Mouse (Mus musculus) testis, postnatal 10 days (tissue): Measurements from ENCODE around the gene Gbf1.

Source experiments
- DNase-seq: peaks from one replicate; pipeline ENCODE4 v3.0.0; 2021; ENCODE audit warnings: low spot score

Gbf1 gene

DNA sequence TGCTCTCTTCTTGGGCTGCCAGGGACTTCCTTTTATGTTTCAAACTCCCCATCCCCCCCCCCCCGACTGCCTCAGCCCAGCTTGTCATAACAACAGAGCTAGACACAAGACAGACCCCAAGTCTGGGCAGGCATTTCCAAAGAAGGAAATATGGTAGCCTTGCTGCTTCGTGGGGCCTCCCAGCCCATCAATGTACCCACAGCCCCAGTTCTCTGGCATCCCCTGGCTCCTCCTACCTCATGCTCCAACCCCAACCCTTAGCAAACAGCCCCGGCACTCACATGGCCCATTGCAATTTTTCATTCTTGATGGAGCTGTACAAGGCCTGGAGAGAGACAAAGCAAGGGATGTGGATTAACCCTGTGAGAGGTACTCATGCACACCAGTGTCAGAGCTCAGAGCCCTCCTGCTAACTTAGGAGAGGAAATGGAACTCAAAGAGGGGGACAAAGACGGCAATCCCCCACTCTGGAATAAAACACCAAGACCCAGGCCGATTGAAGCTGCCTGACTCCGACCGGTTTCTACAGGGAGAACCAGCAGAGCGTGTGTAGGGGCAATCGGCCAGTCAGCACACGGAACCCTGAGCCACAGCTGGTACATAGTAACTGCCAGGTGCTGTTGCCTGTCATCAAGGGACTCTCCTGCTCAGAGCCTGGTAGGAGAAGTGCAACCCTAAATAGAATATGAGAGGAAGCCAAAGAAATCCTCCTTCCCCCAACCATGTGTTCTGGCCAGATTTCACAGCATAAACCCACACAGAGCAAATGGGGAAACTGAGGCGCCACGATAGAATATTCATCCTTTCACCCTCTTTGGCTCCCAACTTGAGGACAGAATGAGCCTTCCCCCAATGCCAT is 163.7 kb downstream of the Gbf1 start:
- peak; percentile 33 for DNase-seq

DNA sequence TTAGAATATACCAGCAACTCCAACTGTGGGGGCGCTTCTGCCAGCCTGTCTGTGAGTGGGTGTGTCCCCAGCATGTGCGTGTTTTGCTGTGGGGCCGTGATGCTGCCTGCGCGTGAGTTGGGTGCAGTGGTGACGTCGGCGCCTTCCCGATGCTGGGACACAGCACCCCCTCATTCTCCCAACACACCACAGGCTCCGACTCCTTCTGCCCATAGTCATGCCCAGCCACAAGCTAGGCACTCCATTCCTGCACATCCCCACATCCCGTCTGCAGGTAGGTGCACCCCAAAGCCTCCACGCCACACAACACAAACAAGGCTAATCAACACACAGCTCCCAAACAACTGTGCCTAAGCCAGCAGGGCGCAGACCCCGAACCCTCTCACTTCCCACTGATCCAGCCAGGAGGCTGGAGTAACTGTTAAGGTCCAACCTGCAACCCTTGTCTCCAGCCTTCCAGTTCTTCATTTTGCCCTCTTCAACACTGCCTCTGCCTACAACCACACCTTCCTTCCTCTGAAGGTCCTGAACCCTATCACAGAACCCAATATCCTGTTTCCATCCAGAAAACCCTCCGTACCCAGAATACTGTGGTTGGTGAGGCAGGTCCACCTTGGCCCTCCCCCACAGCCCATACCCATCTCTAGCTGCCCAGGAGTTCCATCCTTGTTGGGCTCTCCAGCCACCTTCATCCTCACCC is 164.7 kb downstream of the Gbf1 start:
- peak; percentile 41 for DNase-seq

DNA sequence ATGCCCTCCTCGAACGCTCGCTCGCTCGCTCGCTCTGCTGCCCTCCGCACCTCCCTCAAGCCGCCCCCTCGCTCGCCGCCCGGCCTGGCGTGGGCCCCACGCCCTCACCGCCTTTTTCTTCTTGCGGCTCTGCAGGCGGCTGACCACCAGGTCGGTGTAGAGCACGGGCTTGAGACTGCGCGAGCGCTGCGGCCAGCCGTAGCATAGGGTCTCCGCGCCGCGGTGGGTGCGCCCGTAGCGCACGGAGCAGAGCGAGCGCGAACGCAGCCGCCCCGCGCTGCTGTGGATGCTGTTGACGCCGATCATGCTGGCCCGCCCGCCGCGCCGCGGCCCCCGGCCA is 165.2 kb downstream of the Gbf1 start:
- DNase-seq: peak; percentile 41

DNA sequence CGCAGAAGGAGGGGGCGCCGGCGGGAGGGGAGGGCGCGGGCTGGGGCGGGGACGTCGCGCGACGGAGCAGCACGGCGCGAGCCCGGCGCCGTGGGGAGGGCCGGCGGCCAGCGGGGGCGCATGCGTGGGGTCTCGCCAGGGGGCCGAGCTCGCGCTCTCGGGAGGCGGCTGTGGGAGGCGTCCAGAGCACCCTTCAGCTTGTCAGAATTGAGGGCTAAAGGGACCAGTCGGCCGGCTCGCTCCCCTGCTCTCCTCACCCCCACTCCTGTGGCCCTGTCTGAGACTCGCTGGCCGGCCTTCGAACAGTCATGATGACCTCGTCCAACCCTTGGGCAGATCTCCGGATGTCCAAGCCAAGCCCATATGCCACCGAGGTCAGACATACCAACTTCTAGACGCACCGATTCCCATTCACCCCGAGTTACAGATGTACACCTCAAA is 165.7 kb downstream of the Gbf1 start:
- DNase-seq: peak; percentile 62

DNA sequence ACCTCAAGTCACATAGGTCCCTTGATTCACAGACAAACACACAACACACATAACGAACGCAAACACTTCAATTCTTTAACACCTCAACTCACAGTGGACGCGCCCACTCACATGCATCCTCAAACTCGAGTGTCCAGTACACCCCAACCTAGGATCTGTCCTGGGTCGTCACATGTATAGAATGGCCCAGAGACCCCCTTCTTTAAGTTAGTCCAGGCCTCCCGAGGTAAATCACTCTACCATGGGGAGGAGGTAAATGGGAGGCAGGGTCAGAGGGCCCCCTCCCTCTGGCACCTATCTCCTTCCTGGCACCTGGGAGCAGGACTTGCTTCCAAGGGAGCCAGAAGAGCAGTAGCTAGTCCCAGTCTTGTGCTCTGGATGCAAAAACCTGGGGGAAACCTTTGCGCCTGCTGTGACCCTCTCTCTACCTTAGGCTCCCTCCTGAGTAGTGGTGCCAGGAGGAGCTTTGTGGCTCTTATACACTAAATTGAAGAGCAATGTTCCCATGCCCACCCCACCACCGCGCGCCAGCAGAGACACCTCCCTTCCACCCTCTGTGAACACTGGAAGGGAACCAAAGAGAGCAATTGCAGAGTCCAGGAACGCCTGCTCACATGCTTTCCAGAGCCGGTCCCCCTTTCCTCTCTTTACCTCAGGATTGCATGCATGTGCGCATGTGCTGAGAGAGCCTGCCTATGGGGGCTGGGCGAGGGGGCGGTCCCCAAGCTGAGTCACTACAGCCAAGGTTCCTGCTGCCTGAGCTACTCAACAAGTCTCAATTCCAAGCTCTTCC is 166.5 kb downstream of the Gbf1 start:
- DNase-seq: peak; percentile 78

DNA sequence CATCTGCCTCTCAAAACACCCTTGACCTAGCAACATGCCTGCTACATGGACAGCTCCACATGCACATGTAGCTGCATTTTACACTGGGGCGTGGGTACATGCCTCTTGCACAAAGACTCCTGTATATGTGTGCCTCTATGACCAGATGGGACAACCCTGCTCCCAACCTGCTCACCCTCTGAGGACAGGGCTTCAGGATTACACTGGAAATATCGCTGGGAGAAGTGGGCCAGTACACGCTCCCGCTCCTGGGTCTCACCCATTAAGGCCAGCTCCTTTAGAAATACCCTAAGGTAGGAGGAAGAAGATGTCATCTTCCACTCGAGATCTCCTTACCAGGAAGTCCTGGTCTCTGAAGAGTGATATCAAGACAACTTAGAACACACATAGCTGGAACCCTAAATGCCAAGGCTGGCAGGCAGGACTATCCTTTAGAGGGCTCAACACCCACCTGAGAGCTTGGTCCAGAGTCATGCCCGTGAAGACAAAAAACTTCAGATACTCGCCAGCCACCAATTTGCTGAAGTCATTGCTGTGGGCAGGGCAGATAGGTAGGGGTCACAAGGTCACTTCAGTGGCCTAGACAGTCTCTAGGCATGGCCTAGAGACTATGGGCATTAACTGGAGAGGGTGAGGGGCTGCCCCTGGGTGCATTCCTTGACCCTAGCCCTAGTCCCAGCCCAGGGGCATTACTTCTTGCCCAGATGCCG is 167.9 kb downstream of the Gbf1 start:
- DNase-seq: peak; percentile 34

DNA sequence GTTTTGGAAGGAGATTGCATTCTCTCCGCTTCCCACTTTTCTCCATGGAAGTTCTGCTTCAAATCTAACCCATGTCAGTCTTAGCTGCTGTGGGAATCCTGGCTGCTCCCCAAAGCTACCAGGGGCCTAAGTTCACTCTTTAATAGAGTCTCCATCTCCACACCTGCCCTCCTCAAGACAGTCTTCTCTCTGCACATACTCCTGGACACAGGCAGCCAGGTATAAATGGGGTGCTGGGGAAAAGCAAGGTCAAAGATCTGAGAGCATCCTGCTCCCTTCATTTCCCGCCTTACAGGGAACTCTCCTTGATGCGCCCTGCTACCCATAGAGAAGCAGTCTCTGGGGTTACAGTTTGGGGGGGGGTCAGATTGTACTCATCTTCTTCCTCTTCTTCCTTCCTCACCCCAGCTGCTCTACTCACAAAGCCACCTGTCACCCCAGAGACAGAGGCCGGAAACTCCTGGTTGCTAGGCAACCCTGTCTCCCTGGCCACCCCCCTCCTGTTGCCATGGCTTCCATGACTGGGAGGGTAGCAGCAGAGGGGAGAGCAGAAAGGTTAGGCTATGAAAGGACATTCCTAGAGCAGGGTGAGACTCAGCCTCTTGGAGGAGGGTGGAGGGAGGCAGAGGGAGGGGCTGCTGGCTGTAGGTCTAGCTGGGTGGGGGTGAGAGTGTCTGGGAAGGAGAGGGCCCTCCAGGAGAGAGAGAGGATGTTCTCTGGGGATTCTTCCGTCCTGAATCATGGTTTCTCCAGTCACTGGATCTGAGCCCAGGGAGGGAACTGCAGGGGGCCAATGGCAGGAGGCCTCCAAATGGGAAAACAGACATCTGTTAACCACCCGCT is 169.0 kb downstream of the Gbf1 start:
- peak; percentile 26 for DNase-seq

DNA sequence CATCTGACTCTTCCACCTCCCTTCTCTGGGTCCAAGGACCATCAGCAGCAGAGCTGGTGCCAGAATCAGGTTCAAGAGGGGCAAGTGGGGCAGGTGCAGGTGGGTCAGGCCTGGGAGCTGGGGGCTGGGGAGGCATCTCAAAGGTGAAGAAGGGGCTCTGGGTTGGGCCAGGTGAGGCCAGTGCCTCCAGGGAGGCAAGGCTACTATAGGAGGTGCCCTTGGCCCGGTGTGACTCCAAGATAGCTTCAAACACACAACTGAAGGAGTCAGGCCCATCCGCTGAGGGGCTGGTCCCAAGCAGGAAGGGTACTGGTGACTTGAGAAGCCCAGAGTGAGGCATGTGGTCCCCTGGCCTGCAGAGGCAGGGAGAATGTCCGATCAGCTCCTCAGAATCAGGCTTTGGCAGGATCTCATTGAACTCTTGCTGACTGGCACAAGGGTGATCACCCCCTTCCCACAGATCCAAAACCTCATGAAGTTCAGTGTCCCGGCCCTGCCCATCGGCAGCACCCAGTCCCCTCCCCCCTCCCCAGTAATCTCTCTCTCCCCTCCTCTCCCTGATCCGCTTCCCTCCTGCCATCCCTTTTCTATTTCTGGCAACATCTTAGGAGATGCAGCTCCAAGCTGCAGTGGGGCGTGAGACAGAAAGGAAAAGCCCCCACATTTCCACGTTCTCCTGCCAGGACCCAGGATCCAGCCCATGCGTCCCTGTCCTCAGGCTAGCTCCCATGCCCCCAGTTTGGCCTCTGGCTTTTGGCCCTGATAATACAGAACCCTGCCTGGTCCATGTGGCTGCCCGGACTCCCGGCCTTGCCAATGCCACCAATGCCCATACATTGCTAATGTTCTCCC is 170.1 kb downstream of the Gbf1 start:
- DNase-seq: no peak

DNA sequence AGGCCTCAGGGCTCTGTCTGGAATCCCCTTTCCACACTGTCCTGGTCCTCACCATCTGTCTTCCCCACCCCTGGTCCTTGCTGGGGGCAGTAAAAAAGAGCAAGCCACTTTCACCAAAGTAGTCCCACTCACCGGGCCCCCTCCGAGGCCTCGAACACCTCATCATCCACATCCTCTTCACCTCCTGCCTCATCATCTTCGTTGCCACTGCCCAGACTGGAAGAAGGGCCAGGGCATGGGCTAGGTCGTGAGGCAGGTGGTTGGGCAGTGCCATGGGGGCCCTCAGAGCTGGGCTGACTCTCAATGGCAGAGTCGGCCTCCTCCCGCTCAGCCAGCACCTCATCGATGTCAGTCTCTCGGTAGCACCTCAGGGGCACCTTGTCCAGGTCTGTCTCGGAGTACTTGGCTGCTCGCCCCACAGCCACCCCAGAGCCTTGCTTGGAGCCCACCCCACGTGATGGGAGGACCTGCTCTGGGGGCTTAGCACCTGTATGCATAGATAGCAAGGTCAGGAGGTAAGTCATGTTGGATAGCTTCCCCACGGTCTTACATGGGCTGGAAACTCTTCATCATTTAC is 170.8 kb downstream of the Gbf1 start:
- no peak for DNase-seq

DNA sequence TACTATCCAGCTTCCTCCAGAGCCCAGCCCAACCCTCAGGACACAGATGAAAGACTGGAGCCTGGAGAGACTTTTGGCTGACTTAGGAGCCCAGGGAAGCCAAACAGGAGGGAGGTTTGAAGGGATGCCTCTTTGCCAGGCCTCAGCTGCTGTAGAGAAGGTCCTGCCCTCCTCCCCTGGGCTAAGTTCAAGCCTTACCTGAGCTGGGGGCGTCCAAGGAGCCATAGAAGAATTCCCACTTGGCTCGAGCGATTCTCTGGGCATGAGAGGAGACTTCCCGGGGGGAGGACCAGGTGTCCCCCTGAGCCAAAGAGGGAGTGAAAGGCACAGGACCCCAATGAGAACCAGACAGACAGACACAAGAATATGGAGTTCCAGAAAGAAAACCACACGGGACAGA is 171.4 kb downstream of the Gbf1 start:
- no peak for DNase-seq

DNA sequence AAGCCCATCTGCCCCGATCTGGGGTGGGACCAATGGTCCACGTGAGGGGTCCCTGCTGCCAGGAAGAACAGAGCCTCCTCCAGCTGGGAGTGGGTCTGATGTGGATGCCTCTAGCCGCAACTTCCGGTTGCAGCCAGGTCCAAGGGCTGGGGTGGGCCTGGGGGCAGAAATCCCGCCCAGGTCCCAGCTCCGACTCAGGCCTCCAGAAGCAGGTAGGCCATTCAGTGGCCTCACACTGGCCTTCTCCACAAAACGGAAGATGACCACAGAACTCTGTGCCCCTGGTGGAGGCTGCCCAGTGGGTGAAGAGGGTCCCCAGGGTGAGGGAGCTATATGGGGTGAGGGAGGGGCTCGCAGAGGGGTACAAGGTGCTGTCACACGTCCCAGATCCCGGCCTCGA is 172.1 kb downstream of the Gbf1 start:
- DNase-seq: no peak

DNA sequence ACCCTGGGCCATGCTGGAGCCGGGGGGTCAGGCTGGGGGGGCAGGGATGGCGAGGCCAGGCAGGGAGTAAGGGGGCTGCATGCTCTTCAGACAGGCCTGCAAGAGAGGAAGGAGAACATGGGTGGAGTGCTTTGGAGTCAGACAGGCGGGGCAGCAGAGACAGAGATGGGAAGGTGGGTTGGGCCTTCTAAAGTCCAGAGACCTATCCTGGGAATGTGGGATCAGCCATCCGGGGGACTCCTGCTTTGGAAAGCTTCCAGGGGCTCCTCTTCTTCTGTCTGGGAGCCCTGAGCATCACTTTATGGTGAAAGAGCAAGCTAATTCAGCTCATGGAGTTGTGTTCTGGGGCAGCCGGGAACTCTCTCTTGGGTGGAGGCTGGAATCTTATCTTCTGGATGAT is 172.6 kb downstream of the Gbf1 start:
- DNase-seq: no peak

DNA sequence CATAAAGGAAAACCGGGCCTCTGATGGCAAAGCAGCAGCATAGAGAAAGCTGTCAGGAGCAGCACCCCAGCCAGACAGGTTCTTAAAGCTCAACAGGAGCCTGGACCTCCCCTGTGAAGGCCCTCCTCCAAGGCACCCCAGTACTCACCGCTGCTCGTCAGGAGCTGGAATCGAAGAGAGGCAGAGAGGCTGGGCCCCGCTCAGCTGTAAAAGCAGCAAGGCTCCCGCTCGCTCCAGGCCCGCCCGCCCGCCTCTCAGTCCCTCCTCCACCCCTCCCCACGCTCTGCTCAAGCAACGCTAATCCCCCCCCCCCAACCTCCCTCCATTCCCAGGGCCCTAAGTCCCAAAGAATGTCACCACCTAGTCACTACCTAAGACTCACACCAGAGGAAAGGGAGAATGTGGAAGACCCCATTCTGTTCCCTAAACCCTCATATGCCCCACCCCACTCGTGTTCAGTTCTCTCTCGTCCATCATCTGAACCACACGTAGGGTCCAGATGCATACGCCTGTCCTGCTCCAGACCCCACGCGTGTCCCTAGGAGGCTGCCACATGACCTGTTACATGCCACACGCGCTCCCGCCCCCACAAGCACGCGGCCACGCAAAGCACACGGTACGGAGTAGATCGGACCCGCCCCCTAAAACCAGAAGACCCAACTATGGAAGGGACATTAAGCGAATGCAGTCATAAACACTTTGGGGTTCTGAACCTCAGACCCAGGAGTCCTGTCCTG is 173.9 kb downstream of the Gbf1 start:
- DNase-seq: peak; percentile 47

DNA sequence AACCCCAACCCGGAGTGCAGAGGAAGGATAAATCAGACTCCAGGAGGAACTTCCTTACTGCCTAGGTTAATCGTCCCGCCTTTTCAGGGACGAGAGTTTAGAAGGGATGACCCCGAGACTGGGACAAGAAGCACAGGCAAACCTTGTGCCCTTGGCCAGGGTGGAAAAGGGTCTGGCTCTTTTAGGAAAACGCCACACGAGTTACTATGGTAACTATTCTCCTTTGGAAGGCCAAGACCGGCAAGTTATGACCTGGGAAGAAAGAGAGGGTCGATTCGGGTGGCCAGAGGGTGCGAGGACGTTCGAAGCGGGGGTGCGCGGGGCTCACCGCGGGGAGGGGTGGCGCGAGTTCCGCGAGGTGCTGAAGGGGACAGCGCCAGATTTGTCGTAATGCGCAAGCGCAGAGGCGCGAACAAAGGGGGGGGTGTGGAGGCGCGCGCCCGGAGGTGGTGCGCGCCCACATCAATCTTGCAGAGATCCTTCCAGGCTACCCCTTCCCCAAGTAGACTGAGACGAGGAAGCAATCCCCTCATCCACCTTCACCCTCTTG is 174.5 kb downstream of the Gbf1 start, which contains the start of gene Psd:
TSS of gene Psd (minus strand) at position 401 of the 550 bp plus-strand sequence.
- peak; percentile 76 for DNase-seq

DNA sequence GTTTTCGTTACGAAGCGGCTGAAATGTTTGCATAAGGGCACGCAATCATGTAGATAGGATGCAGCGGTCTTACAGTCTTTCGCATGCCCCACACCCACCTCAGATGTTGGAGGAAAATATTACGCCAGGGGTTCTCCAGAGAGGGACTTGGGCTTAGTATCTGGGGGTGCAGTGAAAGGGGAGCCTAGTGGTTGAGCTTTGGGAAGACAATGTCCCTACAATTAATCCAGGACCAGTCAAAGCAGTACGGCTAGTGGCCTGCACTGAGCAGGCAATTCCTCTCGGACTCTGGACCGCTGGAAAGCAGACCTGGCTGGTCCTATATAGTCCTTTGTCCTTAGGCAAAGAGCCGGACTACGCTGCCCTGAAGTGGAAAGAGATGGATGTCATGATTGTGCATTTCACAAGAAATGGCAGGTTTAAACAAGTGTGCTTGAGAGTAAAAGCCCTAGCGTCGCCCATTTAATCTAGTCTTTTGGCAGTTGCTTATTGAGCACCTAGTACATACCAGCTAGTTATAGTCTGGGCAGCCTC is 175.3 kb downstream of the Gbf1 start:
- DNase-seq: no peak

DNA sequence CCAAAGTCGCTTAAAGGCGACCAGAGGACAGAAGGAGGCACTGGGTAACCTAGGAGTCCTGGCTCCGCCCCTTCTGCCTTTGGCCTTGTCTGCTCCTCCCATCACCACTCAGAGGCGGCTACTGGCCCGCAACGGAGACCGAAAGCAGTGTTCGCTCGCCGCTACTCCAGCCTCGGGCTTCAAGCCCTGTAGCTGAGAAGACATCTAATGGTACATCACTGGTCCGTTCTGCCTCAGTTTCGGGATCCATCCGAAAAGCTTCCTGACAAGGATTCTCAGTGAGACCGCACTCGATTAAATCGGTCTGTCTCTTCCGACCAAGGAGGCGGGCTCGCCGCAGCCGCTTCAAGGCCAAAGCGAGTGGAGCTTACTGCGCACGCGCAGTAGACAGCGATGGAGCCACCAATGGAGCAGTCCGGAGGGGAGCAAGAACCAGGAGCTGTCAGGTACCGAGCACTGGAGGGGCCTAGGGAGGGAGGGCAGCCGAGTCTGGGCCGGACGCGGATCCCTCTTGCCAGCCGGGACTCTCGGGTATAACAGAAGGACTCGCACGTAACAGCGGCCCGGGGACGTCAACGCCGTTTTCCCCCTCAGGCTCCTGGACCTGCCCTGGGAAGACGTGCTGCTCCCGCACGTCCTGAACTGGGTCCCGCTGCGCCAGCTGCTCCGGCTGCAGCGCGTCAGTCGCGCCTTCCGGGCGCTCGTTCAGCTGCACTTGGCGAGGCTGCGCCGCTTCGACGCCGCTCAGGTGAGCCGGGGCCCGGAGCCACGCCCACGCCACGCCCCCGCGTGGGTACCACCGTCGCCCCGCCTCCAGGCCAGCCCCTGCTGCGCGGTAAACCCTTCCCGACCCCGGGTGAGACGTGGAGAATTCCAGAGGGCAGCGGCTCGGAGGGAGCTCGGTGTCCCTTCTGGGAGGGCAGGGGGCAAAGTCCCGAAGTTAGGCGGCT is 176.0 kb downstream of the Gbf1 start, which contains the start of gene Fbxl15:
TSS of gene Fbxl15 (plus strand) at position 104 of the 950 bp plus-strand sequence.
- DNase-seq: peak; percentile 93

DNA sequence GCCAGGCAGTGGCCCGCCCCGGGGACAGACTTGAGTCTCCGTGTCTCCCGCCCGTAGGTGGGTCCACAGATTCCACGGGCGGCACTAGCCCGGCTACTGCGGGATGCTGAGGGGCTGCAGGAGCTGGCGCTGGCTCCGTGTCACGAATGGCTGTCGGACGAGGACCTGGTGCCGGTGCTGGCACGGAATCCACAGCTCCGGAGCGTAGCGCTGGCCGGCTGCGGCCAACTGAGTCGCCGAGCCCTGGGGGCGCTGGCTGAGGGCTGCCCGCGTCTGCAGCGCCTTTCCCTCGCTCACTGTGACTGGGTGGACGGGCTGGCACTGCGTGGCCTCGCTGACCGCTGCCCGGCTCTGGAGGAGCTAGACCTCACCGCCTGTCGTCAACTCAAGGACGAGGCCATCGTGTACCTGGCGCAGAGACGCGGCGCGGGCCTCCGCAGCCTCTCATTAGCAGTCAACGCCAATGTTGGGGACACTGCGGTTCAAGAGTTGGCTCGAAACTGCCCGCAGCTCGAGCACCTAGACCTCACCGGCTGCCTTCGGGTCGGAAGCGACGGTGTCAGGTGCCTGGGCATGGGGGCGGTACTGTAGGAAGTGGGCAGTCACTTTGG is 176.8 kb downstream of the Gbf1 start:
- no peak for DNase-seq
